Mouse (Mus musculus) limb, embryonic 15.5 days (tissue): ENCODE results near the gene Plb1. TPM values are rescaled to one million over a fixed set of nuclear protein-coding genes. Genes with fewer than 3 reads are reported as not detected.

ENCODE experiments used
- ATAC-seq: fragments of 200-750 bp; cut with Nextera tagmentation; 2 replicates; pipeline ENCODE4 v1.8.0; 2017; ENCODE audit warnings: low read depth, moderate TSS enrichment; ENCODE audit not compliant: insufficient number of reproducible peaks, low FRiP score, low TSS enrichment
- H3K27ac ChIP-seq: fragments of 300-500 bp; sonication (generic); 2 replicates; pipeline ENCODE4 v1.5.1; 2015; ENCODE audit warnings: moderate library complexity, mild to moderate bottlenecking, inconsistent platforms
- H3K27me3 ChIP-seq: fragments of 300-500 bp; sonication (generic); 2 replicates; pipeline ENCODE4 v1.6.1; 2015; ENCODE audit warnings: inconsistent platforms
- H3K36me3 ChIP-seq: fragments of 300-500 bp; sonication (generic); 2 replicates; pipeline ENCODE4 v1.6.1; 2015; ENCODE audit warnings: inconsistent platforms
- H3K4me1 ChIP-seq: fragments of 300-500 bp; sonication (generic); 2 replicates; pipeline ENCODE4 v1.6.1; 2015; ENCODE audit warnings: inconsistent platforms
- H3K4me2 ChIP-seq: fragments of 300-500 bp; sonication (generic); 2 replicates; pipeline ENCODE4 v1.6.1; 2015; ENCODE audit warnings: mild to moderate bottlenecking, inconsistent platforms
- H3K4me3 ChIP-seq: fragments of 300-500 bp; sonication (generic); 2 replicates; pipeline ENCODE4 v1.5.1; 2015; ENCODE audit warnings: mild to moderate bottlenecking, inconsistent platforms
- H3K9ac ChIP-seq: fragments of 300-500 bp; sonication (generic); 2 replicates; pipeline ENCODE4 v1.6.1; 2015; ENCODE audit warnings: inconsistent platforms
- H3K9me3 ChIP-seq: fragments of 300-500 bp; sonication (generic); 2 replicates; pipeline ENCODE4 v1.6.1; 2016; ENCODE audit warnings: inconsistent platforms
- WGBS: fragments of 180-500 bp; shearing (Covaris S2); methylation state at CpG from one replicate; pipeline ENCODE4 v1.1.7; 2015; 5-methylcytosine and 5-hydroxymethylcytosine counted together
- polyA plus RNA-seq: library from polyadenylated mRNA; unstranded; fragments of >200 nt; fragmentation: Nextera tagmentation; extraction: Ambion mirVana; gene quantifications from 2 replicates; pipeline ENCODE4 v1.2.1, GENCODE M21; 2015

Plb1 gene
- polyA plus RNA-seq, 1 experiment from 2014 or later: 1.0 TPM

GRCm38 (mm10) chr5:32361441-32362235, 129.1 kb downstream of the Plb1 start:
- Histone ChIP-seq H3K4me2 (no peak overlapping the region), H3K36me3 (no peaks in the 10 kb centered on the region), H3K4me3 (no peak overlapping the region), H3K4me1 (no peaks in the 10 kb centered on the region), H3K9ac (no peak overlapping the region), H3K27me3 (no peaks in the 10 kb centered on the region), H3K9me3 (no peaks in the 10 kb centered on the region), H3K27ac (no peak overlapping the region)
- ATAC-seq: no peak
- WGBS: 81% methylated on average over 3 of the region's 3 CpGs

GRCm38 (mm10) chr5:32369391-32369790, 136.9 kb downstream of the Plb1 start:
- no peak for ATAC-seq
- Histone ChIP-seq H3K4me3 (no peak overlapping the region), H3K27me3 (no peaks in the 10 kb centered on the region), H3K4me1 (no peaks in the 10 kb centered on the region), H3K36me3 (no peaks in the 10 kb centered on the region), H3K9me3 (no peaks in the 10 kb centered on the region), H3K4me2 (no peak overlapping the region), H3K27ac (no peak overlapping the region), H3K9ac (no peak overlapping the region)
- WGBS: 84% methylated on average over 1 of the region's 1 CpGs

- ATAC-seq: no peak
- no peak overlapping the region for H3K4me2 ChIP-seq
- no peak overlapping the region for H3K4me3 ChIP-seq
- no peak overlapping the region for H3K27ac ChIP-seq
- H3K27me3 ChIP-seq: no peaks in the 10 kb centered on the region
- H3K36me3 ChIP-seq: no peaks in the 10 kb centered on the region
- 85% methylated on average over 5 of the region's 5 CpGs for WGBS
- H3K9ac ChIP-seq: no peak overlapping the region
- no peaks in the 10 kb centered on the region for H3K9me3 ChIP-seq
- no peaks in the 10 kb centered on the region for H3K4me1 ChIP-seq
Measured at GRCm38 (mm10) chr5:32371239-32371638, 138.7 kb downstream of the Plb1 start.

- Histone ChIP-seq H3K4me2 (no peak overlapping the region), H3K9me3 (no peaks in the 10 kb centered on the region), H3K27ac (no peak overlapping the region), H3K4me1 (0 out of 2 replicates have a peak, but pooled peaks cover 6% of the 10 kb centered on the region), H3K36me3 (no peaks in the 10 kb centered on the region), H3K27me3 (no peaks in the 10 kb centered on the region), H3K9ac (no peak overlapping the region), H3K4me3 (no peak overlapping the region)
- 27% methylated on average over 3 of the region's 3 CpGs for WGBS
- 0 out of 2 replicates have a peak, but pooled peaks have one; percentile 24 for ATAC-seq
Measured at GRCm38 (mm10) chr5:32378546-32378945, 146.0 kb downstream of the Plb1 start.

GRCm38 (mm10) chr5:32388656-32389055, 156.1 kb downstream of the Plb1 start:
- Histone ChIP-seq H3K27ac (no peak overlapping the region), H3K36me3 (no peaks in the 10 kb centered on the region), H3K4me2 (no peak overlapping the region), H3K9me3 (no peaks in the 10 kb centered on the region), H3K4me1 (no peaks in the 10 kb centered on the region), H3K9ac (no peak overlapping the region), H3K27me3 (no peaks in the 10 kb centered on the region), H3K4me3 (no peak overlapping the region)
- no peak for ATAC-seq

GRCm38 (mm10) chr5:32390295-32390694, 157.8 kb downstream of the Plb1 start:
- Histone ChIP-seq H3K27ac (no peak overlapping the region), H3K27me3 (no peaks in the 10 kb centered on the region), H3K9me3 (no peaks in the 10 kb centered on the region), H3K4me3 (no peak overlapping the region), H3K4me2 (no peak overlapping the region), H3K9ac (no peak overlapping the region), H3K36me3 (no peaks in the 10 kb centered on the region), H3K4me1 (peaks cover 3% of the 10 kb centered on the region)
- ATAC-seq: no peak
- 73% methylated on average over 5 of the region's 5 CpGs for WGBS

GRCm38 (mm10) chr5:32392281-32392680, 159.8 kb downstream of the Plb1 start:
- no peaks in the 10 kb centered on the region for H3K9me3 ChIP-seq
- no peak overlapping the region for H3K9ac ChIP-seq
- H3K36me3 ChIP-seq: no peaks in the 10 kb centered on the region
- no peak overlapping the region for H3K4me3 ChIP-seq
- H3K4me1 ChIP-seq: peaks cover 8% of the 10 kb centered on the region
- no peak overlapping the region for H3K27ac ChIP-seq
- no peak overlapping the region for H3K4me2 ChIP-seq
- no peaks in the 10 kb centered on the region for H3K27me3 ChIP-seq
- ATAC-seq: no peak

- Histone ChIP-seq H3K9me3 (no peaks in the 10 kb centered on the region), H3K4me1 (peaks cover 11% of the 10 kb centered on the region), H3K27ac (no peak overlapping the region), H3K36me3 (no peaks in the 10 kb centered on the region), H3K9ac (no peak overlapping the region), H3K27me3 (no peaks in the 10 kb centered on the region), H3K4me3 (no peak overlapping the region), H3K4me2 (no peak overlapping the region)
- 75% methylated on average over 3 of the region's 3 CpGs for whole genome bisulfite sequencing
- no peak for ATAC-seq
Measured at GRCm38 (mm10) chr5:32394586-32394985, 162.1 kb downstream of the Plb1 start.

GRCm38 (mm10) chr5:32395101-32395892, 162.8 kb downstream of the Plb1 start:
- H3K4me3 ChIP-seq: no peak overlapping the region
- no peak overlapping the region for H3K27ac ChIP-seq
- H3K4me2 ChIP-seq: no peak overlapping the region
- no peaks in the 10 kb centered on the region for H3K27me3 ChIP-seq
- ATAC-seq: no peak
- H3K36me3 ChIP-seq: no peaks in the 10 kb centered on the region
- 31% methylated on average over 9 of the region's 9 CpGs for WGBS
- H3K9ac ChIP-seq: no peak overlapping the region
- no peaks in the 10 kb centered on the region for H3K9me3 ChIP-seq
- H3K4me1 ChIP-seq: peaks cover 11% of the 10 kb centered on the region

GRCm38 (mm10) chr5:32397719-32398118, 165.2 kb downstream of the Plb1 start:
- 65% methylated on average over 3 of the region's 3 CpGs for WGBS
- Histone ChIP-seq H3K27me3 (no peaks in the 10 kb centered on the region), H3K4me1 (peaks cover 11% of the 10 kb centered on the region), H3K9ac (no peak overlapping the region), H3K36me3 (no peaks in the 10 kb centered on the region), H3K9me3 (no peaks in the 10 kb centered on the region), H3K4me2 (no peak overlapping the region), H3K4me3 (no peak overlapping the region), H3K27ac (no peak overlapping the region)
- ATAC-seq: no peak; the same call in 1 of the 2 replicates

- Histone ChIP-seq H3K27ac (no peak overlapping the region), H3K4me1 (0 out of 2 replicates have a peak, but pooled peaks cover 8% of the 10 kb centered on the region), H3K36me3 (no peaks in the 10 kb centered on the region), H3K9ac (no peak overlapping the region), H3K9me3 (no peaks in the 10 kb centered on the region), H3K4me3 (no peak overlapping the region), H3K4me2 (no peak overlapping the region), H3K27me3 (no peaks in the 10 kb centered on the region)
- WGBS: 77% methylated on average over 2 of the region's 2 CpGs
- ATAC-seq: no peak
Measured at GRCm38 (mm10) chr5:32400926-32401325, 168.4 kb downstream of the Plb1 start.
